Mouse (Mus musculus) heart, embryonic 14.5 days (tissue): ENCODE measurements at regions not wholly inside any gene's neighbourhood (a gene's known extent, or its start where the extent isn't known, plus 50 kb on each side); places are given as distances from the start of the nearest gene placed in this dataset.

Source experiments
- ATAC-seq: fragments of 200-750 bp; cut with Nextera tagmentation; 2 replicates; pipeline ENCODE4 v1.8.0; 2017; ENCODE audit warnings: low read depth, moderate TSS enrichment; ENCODE audit not compliant: insufficient number of reproducible peaks, insufficient read depth, low FRiP score
- H3K27ac ChIP-seq, 2 experiments: fragments of 200-500 bp in 1 of 2; fragments of 300-500 bp in 1 of 2; sonication (generic) in 1 of 2; replicated peaks in 1 of 2; 2 replicates each; pipeline ENCODE4 v1.5.1; 2012 to 2014; ENCODE audit warnings: low read depth in 2 of 2, low read length in 2 of 2, control low read depth in 1 of 2, mild to moderate bottlenecking in 1 of 2, mixed read lengths in 1 of 2; ENCODE audit not compliant: control insufficient read depth in 1 of 2, insufficient read depth in 1 of 2
- H3K27me3 ChIP-seq: fragments of 300-500 bp; sonication (generic); 2 replicates; pipeline ENCODE4 v1.6.1; 2014; ENCODE audit warnings: mild to moderate bottlenecking, low read length, control low read depth; ENCODE audit not compliant: control insufficient read depth, insufficient read depth
- H3K36me3 ChIP-seq: fragments of 300-500 bp; sonication (generic); 2 replicates; pipeline ENCODE4 v1.6.1; 2014; ENCODE audit warnings: mild to moderate bottlenecking, control low read depth, low read length, mixed read lengths; ENCODE audit not compliant: control insufficient read depth, insufficient read depth
- H3K4me1 ChIP-seq, 2 experiments: fragments of 200-500 bp in 1 of 2; fragments of 300-500 bp in 1 of 2; sonication (generic) in 1 of 2; 2 replicates each; pipeline ENCODE4 v1.6.1; 2012 to 2014; ENCODE audit warnings: low read length in 2 of 2, control low read depth in 1 of 2, mixed read lengths in 1 of 2; ENCODE audit not compliant: control insufficient read depth in 2 of 2, insufficient read depth in 2 of 2
- H3K4me2 ChIP-seq: fragments of 300-500 bp; sonication (generic); 2 replicates; pipeline ENCODE4 v1.6.1; 2014; ENCODE audit warnings: mild to moderate bottlenecking, low read length
- H3K4me3 ChIP-seq, 2 experiments: fragments of 200-500 bp in 1 of 2; fragments of 300-500 bp in 1 of 2; sonication (generic) in 1 of 2; 2 replicates each; pipeline ENCODE4 v1.5.1; 2012 to 2014; ENCODE audit warnings: low read length in 2 of 2, mild to moderate bottlenecking in 2 of 2, control low read depth in 1 of 2, low read depth in 1 of 2, moderate library complexity in 1 of 2; ENCODE audit not compliant: control insufficient read depth in 1 of 2, insufficient read depth in 1 of 2
- H3K9ac ChIP-seq: fragments of 300-500 bp; sonication (generic); 2 replicates; pipeline ENCODE4 v1.6.1; 2014; ENCODE audit warnings: mild to moderate bottlenecking, low read length
- H3K9me3 ChIP-seq: fragments of 300-500 bp; sonication (generic); 2 replicates; pipeline ENCODE4 v1.6.1; 2016; ENCODE audit warnings: low read length, control low read depth; ENCODE audit not compliant: control insufficient read depth
- WGBS: fragments of 180-500 bp; shearing (Covaris S2); extraction: QIAGEN DNeasy Blood & Tissue Kit; methylation state at CpG from one replicate; pipeline ENCODE4 v1.1.7; 2014; 5-methylcytosine and 5-hydroxymethylcytosine counted together

DNA sequence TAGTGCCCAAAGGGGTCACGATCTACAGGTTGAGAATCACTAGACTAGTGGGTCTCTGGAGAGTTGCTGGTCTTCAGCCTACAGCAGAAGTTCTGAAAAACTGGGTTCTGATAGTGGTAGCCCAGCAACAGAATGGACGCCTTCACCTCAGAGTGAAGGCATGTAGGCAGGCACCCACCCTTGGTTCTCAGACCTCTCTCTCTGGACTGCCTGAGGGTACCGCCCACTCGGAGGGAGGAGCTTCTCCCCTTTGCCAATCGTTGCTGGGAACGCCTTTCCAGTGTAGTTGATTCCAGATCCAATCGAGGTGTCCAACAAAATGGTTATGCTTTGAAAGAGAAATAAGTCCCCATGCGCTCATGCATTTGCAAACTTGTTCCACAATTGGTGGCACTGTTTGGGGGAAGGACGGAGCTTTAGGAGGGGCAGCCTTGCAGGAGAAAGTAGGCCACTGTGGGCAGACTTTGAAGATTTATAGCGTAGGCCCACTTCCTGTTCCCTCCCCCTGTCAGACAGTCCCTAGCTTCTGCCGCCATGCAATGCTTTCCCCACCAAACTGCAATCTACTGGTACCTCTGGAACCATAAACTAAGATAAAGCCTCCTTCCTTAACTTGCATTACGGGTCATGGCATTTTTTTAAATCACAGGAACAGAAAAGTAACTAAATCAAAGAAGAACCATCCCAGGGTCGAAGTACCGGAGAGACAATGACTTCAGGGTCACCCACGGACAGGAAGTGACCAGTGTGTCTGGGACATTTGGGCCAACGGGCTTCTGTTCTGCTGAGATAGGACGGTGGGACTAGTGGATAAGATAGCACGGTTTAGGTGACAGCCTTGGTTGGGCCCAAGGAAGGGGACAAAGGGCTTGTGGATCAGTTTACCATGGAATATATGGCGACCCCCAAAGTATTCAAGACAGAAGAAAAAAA is 224.5 kb downstream of the Gadd45g start:
- WGBS = 79% methylated on average over 19 of the region's 19 CpGs
- ATAC-seq = no peak
- no peak overlapping the region for H3K4me3 ChIP-seq
- H3K27ac ChIP-seq = no peak overlapping the region
- H3K4me2 ChIP-seq = no peak overlapping the region
- no peaks in the 10 kb centered on the region for H3K27me3 ChIP-seq
- H3K9me3 ChIP-seq = no peaks in the 10 kb centered on the region
- no peaks in the 10 kb centered on the region for H3K36me3 ChIP-seq
- peaks cover 24 to 31% of the 10 kb centered on the region in 2 experiments for H3K4me1 ChIP-seq
- H3K9ac ChIP-seq = no peak overlapping the region

DNA sequence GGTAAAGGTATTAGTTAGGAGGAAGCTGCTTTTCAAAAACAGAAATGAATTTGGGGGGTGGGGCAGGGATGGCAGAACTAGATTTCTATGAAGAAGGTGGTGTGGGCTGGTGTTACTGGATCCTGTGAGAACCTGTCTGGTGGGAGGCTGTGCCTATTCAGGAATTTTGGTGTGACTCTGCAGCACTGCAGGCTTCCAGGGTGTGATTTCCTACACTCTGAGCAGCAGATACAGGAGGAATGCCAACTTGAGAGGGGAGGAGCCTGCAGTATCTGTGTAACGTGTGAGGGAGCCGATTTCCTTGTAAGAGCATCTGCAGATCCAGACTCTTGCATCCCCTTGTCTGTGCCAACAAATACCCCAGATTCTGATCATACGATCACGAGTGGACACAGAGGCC is 231.1 kb downstream of the Gadd45g start:
- peaks cover 39 to 50% of the 10 kb centered on the region in 2 experiments for H3K4me1 ChIP-seq
- H3K9ac ChIP-seq = peak overlapping the region; percentile 16; the same call in 1 of the 2 replicates
- peak overlapping the region; percentile 25; the same call in 1 of the 2 replicates for H3K4me2 ChIP-seq
- WGBS = 13% methylated on average over 4 of the region's 4 CpGs
- no peaks in the 10 kb centered on the region for H3K36me3 ChIP-seq
- no peak for ATAC-seq
- no peaks in the 10 kb centered on the region for H3K27me3 ChIP-seq
- peak overlapping the region in 1 of 2 experiments; percentile 65; a peak in 1 of 4 replicates for H3K27ac ChIP-seq
- H3K4me3 ChIP-seq = no peak overlapping the region
- no peaks in the 10 kb centered on the region for H3K9me3 ChIP-seq

DNA sequence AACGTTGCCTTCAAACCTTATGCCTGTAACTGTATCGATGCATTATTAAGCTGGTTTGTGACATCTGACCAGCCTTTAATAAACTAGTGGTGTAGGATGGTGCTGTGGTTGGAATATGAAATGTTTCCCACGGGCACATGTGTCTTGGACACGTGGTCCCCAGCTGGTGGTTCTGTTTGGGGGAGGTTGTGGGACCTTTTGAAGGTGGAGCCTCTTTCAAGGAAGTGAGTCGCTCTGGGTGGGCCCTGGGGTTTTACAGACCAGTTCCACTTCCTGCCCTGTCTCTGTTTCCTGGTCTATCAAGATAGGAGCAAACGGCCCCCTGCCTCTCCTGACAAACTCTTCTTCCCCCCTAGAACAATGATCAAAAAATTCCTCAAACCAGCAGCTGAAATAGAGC is 232.1 kb downstream of the Gadd45g start:
- H3K9me3 ChIP-seq = no peaks in the 10 kb centered on the region
- peaks cover 39 to 50% of the 10 kb centered on the region in 2 experiments for H3K4me1 ChIP-seq
- H3K4me2 ChIP-seq = no peak overlapping the region
- H3K27ac ChIP-seq = peak overlapping the region; percentile 94 to 96
- 60% methylated on average over 6 of the region's 6 CpGs for WGBS
- no peaks in the 10 kb centered on the region for H3K36me3 ChIP-seq
- peak overlapping the region; percentile 55 for H3K9ac ChIP-seq
- no peak overlapping the region for H3K4me3 ChIP-seq
- no peak for ATAC-seq
- no peaks in the 10 kb centered on the region for H3K27me3 ChIP-seq

DNA sequence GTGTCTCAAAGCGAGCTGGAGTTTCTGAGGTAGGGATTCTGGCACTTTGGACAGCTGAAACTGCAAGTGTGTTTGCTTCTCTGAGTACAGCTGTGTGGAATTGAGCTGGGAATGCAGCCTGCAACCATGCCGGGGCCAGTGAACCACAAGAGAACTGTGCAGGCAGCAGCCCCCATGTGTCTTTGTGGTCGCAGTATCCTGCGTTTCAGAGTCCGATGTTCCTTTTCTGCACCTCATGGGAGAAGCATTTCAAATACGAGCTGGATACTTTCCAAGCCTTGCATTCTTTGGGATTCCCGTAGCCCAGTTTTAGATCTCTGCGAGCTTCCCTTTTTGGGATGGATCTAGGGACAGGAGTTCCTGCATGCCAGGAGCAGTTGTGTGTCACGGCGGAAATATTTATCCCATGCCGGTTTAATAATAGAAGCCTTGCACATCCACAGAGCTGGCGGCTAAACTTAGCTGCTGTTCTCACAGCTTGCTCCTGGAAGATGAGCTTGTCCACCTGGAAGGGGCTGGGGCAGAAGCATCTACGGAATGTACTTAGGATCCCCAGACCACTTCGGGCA is 233.3 kb downstream of the Gadd45g start:
- Histone ChIP-seq H3K9me3 (no peaks in the 10 kb centered on the region), H3K9ac (peak overlapping the region; percentile 63), H3K4me1 (peaks cover 39 to 50% of the 10 kb centered on the region in 2 experiments), H3K27me3 (no peaks in the 10 kb centered on the region), H3K27ac (peak overlapping the region; percentile 94 to 97), H3K4me3 (no peak overlapping the region), H3K4me2 (peak overlapping the region; percentile 54), H3K36me3 (no peaks in the 10 kb centered on the region)
- peak; percentile 72 for ATAC-seq
- WGBS = 10% methylated on average over 14 of the region's 14 CpGs

DNA sequence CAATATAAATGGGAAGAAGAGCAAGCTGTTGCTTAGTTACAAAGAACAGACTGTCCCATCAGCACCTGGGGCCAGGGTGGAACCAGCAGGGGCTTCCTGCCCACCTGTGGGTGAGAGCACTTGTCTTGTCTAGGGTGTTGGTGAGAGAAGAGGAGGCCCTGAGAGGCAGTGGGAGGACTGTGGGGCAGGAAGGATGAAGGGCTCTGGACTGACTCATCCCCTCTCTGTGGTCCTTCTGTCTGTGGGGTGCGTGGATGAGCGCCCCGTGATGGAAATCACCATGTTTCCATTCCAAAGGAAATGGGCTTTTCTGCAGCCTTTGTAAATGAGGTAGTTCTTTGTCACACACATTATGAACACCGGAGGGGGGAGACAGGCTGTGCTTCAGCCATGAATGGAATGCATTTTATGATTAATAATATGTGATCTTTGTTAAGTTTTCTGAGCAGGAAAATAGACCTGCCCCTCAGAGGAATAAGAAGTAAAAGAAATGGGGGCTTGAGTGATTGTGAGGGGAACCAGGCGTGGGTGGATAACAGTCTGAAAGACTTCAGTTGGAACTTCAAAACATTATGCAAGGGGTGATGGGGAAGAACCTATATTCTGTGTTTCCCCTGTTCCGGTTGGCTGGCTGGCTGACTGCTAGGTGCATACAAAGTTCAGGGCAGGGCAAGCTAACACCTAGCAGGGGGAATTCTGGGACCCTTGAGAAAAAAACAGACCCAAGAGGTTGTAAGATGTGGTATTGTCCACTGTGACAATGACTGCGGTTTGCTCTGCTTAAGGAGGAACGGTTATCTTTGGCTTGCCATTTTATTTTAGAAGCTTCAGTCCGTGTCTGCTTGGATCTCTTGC is 237.3 kb downstream of the Gadd45g start:
- no peak overlapping the region for H3K9ac ChIP-seq
- peaks cover 34 to 44% of the 10 kb centered on the region in 2 experiments for H3K4me1 ChIP-seq
- H3K27ac ChIP-seq = no peak overlapping the region
- WGBS = 81% methylated on average over 9 of the region's 9 CpGs
- no peaks in the 10 kb centered on the region for H3K36me3 ChIP-seq
- no peaks in the 10 kb centered on the region for H3K27me3 ChIP-seq
- no peak overlapping the region for H3K4me3 ChIP-seq
- no peaks in the 10 kb centered on the region for H3K9me3 ChIP-seq
- H3K4me2 ChIP-seq = no peak overlapping the region
- ATAC-seq = no peak

DNA sequence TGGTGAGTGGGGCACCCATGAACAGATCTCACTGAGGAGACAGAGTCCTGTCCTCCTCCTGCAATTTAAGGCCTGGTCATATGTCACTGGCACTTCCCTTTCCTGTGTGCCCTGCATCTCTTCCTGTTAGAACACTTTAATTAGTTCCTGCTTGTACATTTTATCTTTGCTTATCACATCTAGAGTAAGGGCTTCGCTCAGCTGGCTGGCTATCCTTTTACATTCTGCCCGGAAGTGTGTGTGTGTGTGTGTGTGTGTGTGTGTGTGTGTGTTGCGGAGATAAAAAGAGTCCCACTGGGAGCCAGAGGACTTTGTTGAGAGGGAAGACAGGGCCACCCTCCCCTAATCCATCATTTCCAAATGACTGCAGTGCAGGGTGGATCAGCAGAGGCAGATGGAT is 238.6 kb downstream of the Gadd45g start:
- no peak overlapping the region for H3K9ac ChIP-seq
- no peak for ATAC-seq
- H3K4me1 ChIP-seq = peaks cover 26 to 36% of the 10 kb centered on the region in 2 experiments
- no peaks in the 10 kb centered on the region for H3K27me3 ChIP-seq
- no peak overlapping the region for H3K4me3 ChIP-seq
- 37% methylated on average over 3 of the region's 3 CpGs for WGBS
- no peaks in the 10 kb centered on the region for H3K9me3 ChIP-seq
- no peak overlapping the region for H3K4me2 ChIP-seq
- H3K36me3 ChIP-seq = no peaks in the 10 kb centered on the region
- H3K27ac ChIP-seq = no peak overlapping the region

DNA sequence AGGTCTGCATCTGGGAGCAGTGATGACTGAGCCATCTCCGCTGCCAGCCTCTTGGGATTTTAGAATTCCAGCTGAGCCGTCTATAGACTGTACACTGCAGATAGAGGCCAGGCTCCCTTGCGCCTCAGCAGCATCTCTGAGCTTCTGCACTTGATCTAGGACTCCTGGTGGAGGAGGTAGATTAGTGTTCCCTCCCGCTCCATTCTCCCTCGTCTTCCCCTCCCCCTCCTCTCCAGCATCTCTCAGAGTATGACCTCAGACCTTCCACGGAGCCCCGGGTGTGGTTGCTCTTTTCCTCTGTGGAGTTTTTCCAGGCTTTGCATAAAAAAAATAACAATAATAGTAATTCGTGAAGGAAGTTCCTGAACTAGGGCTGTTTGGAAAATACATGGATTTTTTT is 241.8 kb downstream of the Gadd45g start:
- H3K9me3 ChIP-seq = no peaks in the 10 kb centered on the region
- no peak overlapping the region for H3K9ac ChIP-seq
- WGBS = 17% methylated on average over 8 of the region's 8 CpGs
- no peak overlapping the region for H3K4me3 ChIP-seq
- H3K4me2 ChIP-seq = no peak overlapping the region
- no peak for ATAC-seq
- no peaks in the 10 kb centered on the region for H3K27me3 ChIP-seq
- no peak overlapping the region for H3K27ac ChIP-seq
- H3K4me1 ChIP-seq = peaks cover 19 to 23% of the 10 kb centered on the region in 2 experiments
- no peaks in the 10 kb centered on the region for H3K36me3 ChIP-seq
